In the genomic region with DNA sequence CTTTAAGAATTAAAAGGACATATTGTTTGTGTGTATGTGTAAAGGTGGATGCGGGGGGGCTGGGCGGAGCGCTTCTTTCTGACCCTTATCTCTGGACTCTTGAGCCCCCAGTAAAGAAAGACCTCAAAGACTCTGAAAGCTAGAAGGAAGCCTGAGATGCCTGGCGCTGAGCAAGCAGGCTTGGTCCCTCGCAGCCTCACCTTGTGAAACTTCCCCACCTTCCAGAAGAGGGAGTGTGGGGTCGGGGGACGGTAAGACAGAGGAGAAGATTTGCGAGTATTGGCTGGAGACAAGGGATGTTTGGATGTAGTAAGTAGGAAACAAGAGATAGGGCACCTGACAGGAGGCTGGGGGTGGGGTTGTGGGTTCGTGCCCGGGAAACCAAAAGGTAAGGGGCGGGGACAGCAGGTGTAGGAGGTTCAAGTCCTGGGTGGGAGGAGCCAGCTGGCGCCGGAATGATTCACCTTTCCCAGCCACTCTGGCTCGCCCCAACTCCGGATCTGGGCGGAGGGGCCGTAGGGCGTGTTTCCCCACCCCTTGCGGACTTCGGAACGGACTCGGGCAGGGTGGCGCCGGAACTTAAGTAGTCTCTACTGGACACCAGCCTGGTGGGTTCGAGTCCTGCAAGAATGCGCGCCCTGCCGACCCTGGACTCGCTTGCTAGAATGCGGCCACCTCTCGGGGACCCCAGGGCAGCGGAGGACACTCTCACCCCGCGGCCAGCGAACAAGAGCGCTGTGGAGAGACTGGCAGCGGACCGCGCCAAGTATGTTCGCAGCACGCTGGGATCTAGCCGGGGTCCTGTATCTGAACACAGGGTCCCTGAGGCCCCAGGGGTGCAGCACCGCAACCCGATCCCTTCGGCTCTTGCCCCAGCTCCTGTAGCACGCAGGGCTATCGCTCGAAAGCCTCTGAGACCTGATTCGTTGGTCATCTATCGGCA, we compare ENCODE assay signal across 8 mouse cellular contexts. TPM values are rescaled to one million over a fixed set of nuclear protein-coding genes. Genes with fewer than 3 reads are reported as not detected.
DNase-seq lines count a peak whose midpoint lies in the region; ATAC-seq lines count a peak whose summit lies in the region.

TSS of gene Fam110c (plus strand) at position 450 of the 943 bp plus-strand sequence.

- ATAC-seq in forebrain, embryonic 11.5 days (replicated peaks; ENCODE audit: low FRiP score), result peak; percentile 56
- ATAC-seq in intestine, embryonic 15.5 days, result peak; percentile 96
- peak; percentile 75 for ATAC-seq in liver, embryonic 16.5 days (ENCODE audit: low read depth)
- peak; percentile 60 for ATAC-seq in neural tube, embryonic 14.5 days (ENCODE audit: low read depth)
- ATAC-seq in inflammation-experienced regulatory T-cells, adult 6 months, result no peak

- H3K9me3 ChIP-seq in forebrain, embryonic 11.5 days (ENCODE audit: control insufficient read depth, low read length), result no peaks in the 10 kb centered on the region
- H3K9me3 ChIP-seq in intestine, embryonic 15.5 days, result no peaks in the 10 kb centered on the region
- H3K9me3 ChIP-seq in liver, embryonic 16.5 days (replicated peaks; ENCODE audit: control insufficient read depth, low read length), result no peaks in the 10 kb centered on the region
- H3K9me3 ChIP-seq in neural tube, embryonic 14.5 days (ENCODE audit: control insufficient read depth, low read length), result no peaks in the 10 kb centered on the region

- no peaks in the 10 kb centered on the region for H3K36me3 ChIP-seq in forebrain, embryonic 11.5 days (ENCODE audit: control insufficient read depth, insufficient read depth, low read length)
- no peaks in the 10 kb centered on the region for H3K36me3 ChIP-seq in intestine, embryonic 15.5 days
- H3K36me3 ChIP-seq in liver, embryonic 16.5 days (ENCODE audit: control insufficient read depth, insufficient read depth), result no peaks in the 10 kb centered on the region
- H3K36me3 ChIP-seq in neural tube, embryonic 14.5 days (ENCODE audit: control insufficient read depth, insufficient read depth, low read length), result no peaks in the 10 kb centered on the region

- peaks cover 29% of the 10 kb centered on the region for H3K27me3 ChIP-seq in forebrain, embryonic 11.5 days (ENCODE audit: control insufficient read depth, insufficient read depth, low read length)
- 0 out of 2 replicates have a peak, but pooled peaks cover 9% of the 10 kb centered on the region for H3K27me3 ChIP-seq in intestine, embryonic 15.5 days (replicated peaks)
- peaks cover 9% of the 10 kb centered on the region for H3K27me3 ChIP-seq in liver, embryonic 16.5 days (ENCODE audit: control insufficient read depth, insufficient read depth, low read depth, low read length)
- H3K27me3 ChIP-seq in neural tube, embryonic 14.5 days (ENCODE audit: control insufficient read depth, insufficient read depth, low read length), result peaks cover 30% of the 10 kb centered on the region

- no peak within 1 kb of the TSS for H3K27ac ChIP-seq in forebrain, embryonic 11.5 days (ENCODE audit: low read depth, low read length)
- H3K27ac ChIP-seq in intestine, embryonic 15.5 days, result peak within 1 kb of the TSS; percentile 61; the same call in 1 of the 2 replicates
- peak within 1 kb of the TSS; percentile 72; the same call in 1 of the 2 replicates for H3K27ac ChIP-seq in liver, embryonic 16.5 days (ENCODE audit: low read length)
- H3K27ac ChIP-seq in neural tube, embryonic 14.5 days (ENCODE audit: low read depth, low read length), result no peak within 1 kb of the TSS

- DNase-seq in 3134 (ENCODE audit: extremely low read depth, insufficient read length, low spot score), result peak; percentile 61
- DNase-seq in NIH3T3 (ENCODE audit: low read depth), result peak; percentile 58
- peak; percentile 70 for DNase-seq in forebrain, embryonic 11.5 days (ENCODE audit: low spot score)
- no peak for DNase-seq in layer of hippocampus, postnatal 25 days (ENCODE audit: extremely low spot score in 1 of 2, low spot score in 1 of 2)

- H3K4me1 ChIP-seq in forebrain, embryonic 11.5 days (replicated peaks; ENCODE audit: control insufficient read depth, insufficient read depth, low read length), result no peaks in the 10 kb centered on the region
- peaks cover 6% of the 10 kb centered on the region; the same call in 1 of the 2 replicates for H3K4me1 ChIP-seq in intestine, embryonic 15.5 days (replicated peaks)
- H3K4me1 ChIP-seq in liver, embryonic 16.5 days (ENCODE audit: control insufficient read depth, low read depth, low read length), result peaks cover 17% of the 10 kb centered on the region
- H3K4me1 ChIP-seq in neural tube, embryonic 14.5 days (ENCODE audit: control insufficient read depth, insufficient read depth, low read length), result peaks cover 8% of the 10 kb centered on the region; the same call in 1 of the 2 replicates

- 1% methylated on average over 50 of the region's 50 CpGs for WGBS in forebrain, embryonic 11.5 days
- 1% methylated on average over 50 of the region's 50 CpGs for WGBS in intestine, embryonic 15.5 days
- WGBS in liver, embryonic 16.5 days (ENCODE audit: insufficient replicate concordance), result 2% methylated on average over 50 of the region's 50 CpGs
- 2% methylated on average over 50 of the region's 50 CpGs for WGBS in neural tube, embryonic 14.5 days

- H3K4me2 ChIP-seq in forebrain, embryonic 11.5 days (ENCODE audit: low read depth, low read length, severe bottlenecking), result peak within 1 kb of the TSS; percentile 80
- H3K4me2 ChIP-seq in intestine, embryonic 15.5 days (replicated peaks), result peak within 1 kb of the TSS; percentile 83
- H3K4me2 ChIP-seq in liver, embryonic 16.5 days (ENCODE audit: low read depth, low read length), result peak within 1 kb of the TSS; percentile 89
- peak within 1 kb of the TSS; percentile 94 for H3K4me2 ChIP-seq in neural tube, embryonic 14.5 days (ENCODE audit: low read depth, low read length)

- H3K9ac ChIP-seq in forebrain, embryonic 11.5 days (ENCODE audit: low read length), result peak within 1 kb of the TSS; percentile 20; the same call in 1 of the 2 replicates
- peak within 1 kb of the TSS; percentile 61 for H3K9ac ChIP-seq in intestine, embryonic 15.5 days
- H3K9ac ChIP-seq in liver, embryonic 16.5 days (ENCODE audit: low read depth, low read length), result peak within 1 kb of the TSS; percentile 67
- H3K9ac ChIP-seq in neural tube, embryonic 14.5 days (replicated peaks; ENCODE audit: low read depth, low read length), result peak within 1 kb of the TSS; percentile 21; the same call in 1 of the 2 replicates

- H3K4me3 ChIP-seq in forebrain, embryonic 11.5 days (ENCODE audit: low read depth, low read length), result peak within 1 kb of the TSS; percentile 31
- peak within 1 kb of the TSS; percentile 56 for H3K4me3 ChIP-seq in intestine, embryonic 15.5 days (replicated peaks)
- H3K4me3 ChIP-seq in liver, embryonic 16.5 days (ENCODE audit: low read depth, low read length), result peak within 1 kb of the TSS; percentile 62
- peak within 1 kb of the TSS; percentile 41 for H3K4me3 ChIP-seq in neural tube, embryonic 14.5 days (ENCODE audit: low read depth, low read length)

RNA-seq across cellular contexts. Expression of gene Fam110c, which starts in this region (rescaled TPM):
- polyA plus RNA-seq in forebrain, embryonic 11.5 days (2014; fragmentation: Nextera tagmentation; extraction: Ambion mirVana), result 0.13 and 0.23 TPM in 2 replicates
- polyA plus RNA-seq in intestine, embryonic 15.5 days (2015; fragmentation: Nextera tagmentation; extraction: Ambion mirVana), result 8.8 and 9.0 TPM in 2 replicates
- polyA plus RNA-seq in liver, embryonic 16.5 days (2015; fragmentation: Nextera tagmentation; extraction: Ambion mirVana), result 3.0 and 3.4 TPM in 2 replicates
- polyA plus RNA-seq in neural tube, embryonic 14.5 days (2014; fragmentation: Nextera tagmentation; extraction: Ambion mirVana), result not detected in 2 replicates
- total RNA-seq in layer of hippocampus, postnatal 25 days (2021), result under 1 TPM in 1 of 2 experiments, not detected in 1; 0.07 TPM
- polyA plus RNA-seq in inflammation-experienced regulatory T-cells, adult 6 months (2017; shearing (Covaris generic)), result under 1 TPM in 2 of 3 experiments, not detected in 1; 0.24 to 0.39 TPM

Comparison
In these comparisons a context has a peak if more than half of its experiments do, and no peak if none do; other contexts are left out.
1. Peak in DNase-seq, ATAC-seq, H3K4me3 ChIP-seq, H3K9ac ChIP-seq and H3K4me2 ChIP-seq in forebrain, embryonic 11.5 days; RNA of the gene not detected or under 1 TPM.
2. Peak in ATAC-seq, H3K4me3 ChIP-seq, H3K9ac ChIP-seq and H3K4me2 ChIP-seq in neural tube, embryonic 14.5 days; RNA of the gene not detected or under 1 TPM.
3. DNase-seq: peak in 3134 (single experiment) and NIH3T3 (single experiment); none in layer of hippocampus, postnatal 25 days (0 of 2).
4. H3K27ac ChIP-seq: peak in intestine, embryonic 15.5 days (single experiment) and liver, embryonic 16.5 days (single experiment); none in forebrain, embryonic 11.5 days (single experiment) and neural tube, embryonic 14.5 days (single experiment).
5. Peak in every context shown above with its lines, with median percentiles within 50 percentile points of each other: H3K4me2 ChIP-seq, H3K4me3 ChIP-seq and H3K9ac ChIP-seq.